Mouse (Mus musculus) heart, postnatal 0 days (tissue): ENCODE measurements around the gene Mecom. TPM values are rescaled to one million over a fixed set of nuclear protein-coding genes. Genes with fewer than 3 reads are reported as not detected.
A peak's percentile ranks its signal among the peaks of the same experiment; 100 is the strongest.

ENCODE experiments used
- ATAC-seq: fragments of 200-750 bp; cut with Nextera tagmentation; 2 replicates; pipeline ENCODE4 v1.8.0; 2017; ENCODE audit warnings: low read depth, moderate number of reproducible peaks, moderate library complexity; ENCODE audit not compliant: insufficient read depth
- DNase-seq: peaks from one replicate; pipeline ENCODE4 v3.0.0-alpha.2; 2016; ENCODE audit warnings: low spot score
- H3K27ac ChIP-seq: fragments of 300-500 bp; sonication (generic); 2 replicates; pipeline ENCODE4 v1.5.1; 2014; ENCODE audit warnings: low read depth, mild to moderate bottlenecking
- H3K27me3 ChIP-seq: fragments of 300-500 bp; sonication (generic); 2 replicates; pipeline ENCODE4 v1.6.1; 2014; ENCODE audit warnings: low read length, mixed read lengths; ENCODE audit not compliant: control insufficient read depth, insufficient read depth
- H3K36me3 ChIP-seq: fragments of 300-500 bp; sonication (generic); replicated peaks from 2 replicates; pipeline ENCODE4 v1.6.1; 2014; ENCODE audit warnings: low read length, mixed read lengths; ENCODE audit not compliant: control insufficient read depth, insufficient read depth
- H3K4me1 ChIP-seq: fragments of 300-500 bp; sonication (generic); 2 replicates; pipeline ENCODE4 v1.6.1; 2014; ENCODE audit warnings: antibody characterized with exemption; ENCODE audit not compliant: control insufficient read depth, insufficient read depth
- H3K4me2 ChIP-seq: fragments of 300-500 bp; sonication (generic); 2 replicates; pipeline ENCODE4 v1.6.1; 2014; ENCODE audit warnings: low read depth, mild to moderate bottlenecking, low read length, moderate library complexity
- H3K4me3 ChIP-seq: fragments of 300-500 bp; sonication (generic); 2 replicates; pipeline ENCODE4 v1.5.1; 2014; ENCODE audit warnings: low read depth, low read length
- H3K9ac ChIP-seq: fragments of 300-500 bp; sonication (generic); replicated peaks from 2 replicates; pipeline ENCODE4 v1.6.1; 2014; ENCODE audit warnings: low read depth, low read length, mixed read lengths
- H3K9me3 ChIP-seq: fragments of 300-500 bp; sonication (generic); replicated peaks from 2 replicates; pipeline ENCODE4 v1.6.1; 2016; ENCODE audit warnings: low read length; ENCODE audit not compliant: control insufficient read depth
- CTCF ChIP-seq: IDR thresholded peaks from 2 replicates; pipeline ENCODE4 v1.5.1; 2016; ENCODE audit warnings: antibody characterized with exemption, control low read depth, low read depth
- EP300 ChIP-seq: IDR thresholded peaks from 2 replicates; pipeline ENCODE4 v1.6.1; 2016; ENCODE audit warnings: antibody characterized with exemption, low read depth
- WGBS: fragments of 180-500 bp; shearing (Covaris S2); extraction: QIAGEN DNeasy Blood & Tissue Kit; methylation state at CpG from one replicate; pipeline ENCODE4 v1.1.7; 2014; 5-methylcytosine and 5-hydroxymethylcytosine counted together
- polyA plus RNA-seq: library from polyadenylated mRNA; unstranded; fragments of >200 nt; fragmentation: Nextera tagmentation; extraction: Ambion mirVana; gene quantifications from 2 replicates; pipeline ENCODE4 v1.2.1, GENCODE M21; 2015
- total RNA-seq: library from RNA; depleted of rRNA; stranded (reverse); fragments of >200 nt; gene quantifications from 2 replicates; pipeline ENCODE4 v1.2.3, GENCODE M21; 2014; ENCODE audit warnings: low replicate concordance

Mecom gene
- total and polyA plus RNA-seq, 2 experiments from 2014 or later, result 8.5 to 18.9 TPM

GRCm38 (mm10) chr3:30410778-30411177, 137.0 kb downstream of the Mecom start:
- Histone ChIP-seq H3K4me3 (no peak overlapping the region), H3K4me2 (no peak overlapping the region), H3K4me1 (no peaks in the 10 kb centered on the region), H3K27ac (no peak overlapping the region), H3K36me3 (no peaks in the 10 kb centered on the region), H3K27me3 (no peaks in the 10 kb centered on the region), H3K9ac (no peak overlapping the region), H3K9me3 (no peaks in the 10 kb centered on the region)
- ATAC-seq (no peak), DNase-seq (no peak)
- TF ChIP-seq EP300 (no peak), CTCF (no peak)
- WGBS, result 69% methylated on average over 4 of the region's 4 CpGs

- H3K27me3 ChIP-seq, result no peaks in the 10 kb centered on the region
- no peak overlapping the region for H3K27ac ChIP-seq
- H3K4me3 ChIP-seq, result no peak overlapping the region
- H3K9ac ChIP-seq, result no peak overlapping the region
- H3K4me1 ChIP-seq, result no peaks in the 10 kb centered on the region
- 80% methylated on average over 4 of the region's 4 CpGs for WGBS
- no peaks in the 10 kb centered on the region for H3K9me3 ChIP-seq
- H3K4me2 ChIP-seq, result no peak overlapping the region
- H3K36me3 ChIP-seq, result no peaks in the 10 kb centered on the region
- TF ChIP-seq EP300, result no peak
- TF ChIP-seq CTCF, result no peak
- ATAC-seq (no peak), DNase-seq (no peak)
Observed at GRCm38 (mm10) chr3:30404821-30405220, 143.0 kb downstream of the Mecom start.

GRCm38 (mm10) chr3:30398911-30399310, 148.9 kb downstream of the Mecom start:
- DNase-seq (no peak), ATAC-seq (no peak)
- Histone ChIP-seq H3K4me1 (no peaks in the 10 kb centered on the region), H3K9ac (no peak overlapping the region), H3K4me3 (no peak overlapping the region), H3K36me3 (no peaks in the 10 kb centered on the region), H3K9me3 (no peaks in the 10 kb centered on the region), H3K27ac (no peak overlapping the region), H3K27me3 (no peaks in the 10 kb centered on the region), H3K4me2 (no peak overlapping the region)
- 55% methylated on average over 7 of the region's 7 CpGs for WGBS
- TF ChIP-seq CTCF (no peak), EP300 (no peak)

GRCm38 (mm10) chr3:30394911-30395310, 152.9 kb downstream of the Mecom start:
- Histone ChIP-seq H3K27ac (no peak overlapping the region), H3K36me3 (no peaks in the 10 kb centered on the region), H3K4me2 (no peak overlapping the region), H3K9ac (no peak overlapping the region), H3K4me1 (no peaks in the 10 kb centered on the region), H3K9me3 (no peaks in the 10 kb centered on the region), H3K27me3 (no peaks in the 10 kb centered on the region), H3K4me3 (no peak overlapping the region)
- TF ChIP-seq EP300 (no peak), CTCF (no peak)
- DNase-seq (no peak), ATAC-seq (no peak)
- 41% methylated on average over 4 of the region's 4 CpGs for WGBS

- no peaks in the 10 kb centered on the region for H3K9me3 ChIP-seq
- no peak for TF ChIP-seq EP300
- no peak for TF ChIP-seq CTCF
- no peak overlapping the region for H3K4me3 ChIP-seq
- DNase-seq (no peak), ATAC-seq (peak; percentile 30; the same call in 1 of the 2 replicates)
- no peaks in the 10 kb centered on the region for H3K36me3 ChIP-seq
- no peaks in the 10 kb centered on the region for H3K27me3 ChIP-seq
- peak overlapping the region; percentile 22; the same call in 1 of the 2 replicates for H3K27ac ChIP-seq
- H3K9ac ChIP-seq, result no peak overlapping the region
- H3K4me2 ChIP-seq, result no peak overlapping the region
- 38% methylated on average over 4 of the region's 4 CpGs for WGBS
- H3K4me1 ChIP-seq, result no peaks in the 10 kb centered on the region
Observed at GRCm38 (mm10) chr3:30392662-30393061, 155.1 kb downstream of the Mecom start.

GRCm38 (mm10) chr3:30392218-30392617, 155.6 kb downstream of the Mecom start:
- DNase-seq (peak; percentile 31), ATAC-seq (peak; percentile 74)
- H3K4me2 ChIP-seq, result no peak overlapping the region
- H3K36me3 ChIP-seq, result no peaks in the 10 kb centered on the region
- H3K27me3 ChIP-seq, result no peaks in the 10 kb centered on the region
- no peak overlapping the region for H3K9ac ChIP-seq
- no peaks in the 10 kb centered on the region for H3K4me1 ChIP-seq
- WGBS, result 15% methylated on average over 4 of the region's 4 CpGs
- peak overlapping the region; percentile 22; the same call in 1 of the 2 replicates for H3K27ac ChIP-seq
- no peaks in the 10 kb centered on the region for H3K9me3 ChIP-seq
- no peak overlapping the region for H3K4me3 ChIP-seq
- TF ChIP-seq CTCF (no peak), EP300 (no peak)
